Mouse (Mus musculus) hindbrain, embryonic 16.5 days (tissue): Measurements from ENCODE around the gene Aars2. TPM values are rescaled to one million over a fixed set of nuclear protein-coding genes. Genes with fewer than 3 reads are reported as not detected.

Experiments
- ATAC-seq: fragments of 200-750 bp; cut with Nextera tagmentation; 2 replicates; pipeline ENCODE4 v1.8.0; 2017; ENCODE audit warnings: moderate TSS enrichment, moderate library complexity
- H3K27ac ChIP-seq: fragments of 300-500 bp; sonication (generic); 2 replicates; pipeline ENCODE4 v1.5.1; 2014; ENCODE audit warnings: low read depth, mild to moderate bottlenecking, control low read depth, low read length, moderate library complexity
- H3K27me3 ChIP-seq: fragments of 300-500 bp; sonication (generic); replicated peaks from 2 replicates; pipeline ENCODE4 v1.6.1; 2014; ENCODE audit warnings: low read length; ENCODE audit not compliant: control insufficient read depth, insufficient read depth
- H3K36me3 ChIP-seq: fragments of 300-500 bp; sonication (generic); 2 replicates; pipeline ENCODE4 v1.6.1; 2014; ENCODE audit warnings: mild to moderate bottlenecking, low read length, moderate library complexity, mixed read lengths; ENCODE audit not compliant: control insufficient read depth, insufficient read depth
- H3K4me1 ChIP-seq: fragments of 300-500 bp; sonication (generic); 2 replicates; pipeline ENCODE4 v1.6.1; 2014; ENCODE audit warnings: low read depth, low read length; ENCODE audit not compliant: control insufficient read depth, insufficient read depth
- H3K4me2 ChIP-seq: fragments of 300-500 bp; sonication (generic); 2 replicates; pipeline ENCODE4 v1.6.1; 2014; ENCODE audit warnings: mild to moderate bottlenecking, low read length, control low read depth, moderate library complexity
- H3K4me3 ChIP-seq: fragments of 300-500 bp; sonication (generic); 2 replicates; pipeline ENCODE4 v1.5.1; 2014; ENCODE audit warnings: mild to moderate bottlenecking, low read length, control low read depth, moderate library complexity
- H3K9ac ChIP-seq: fragments of 300-500 bp; sonication (generic); 2 replicates; pipeline ENCODE4 v1.6.1; 2014; ENCODE audit warnings: low read depth, mild to moderate bottlenecking, control low read depth, low read length, moderate library complexity
- H3K9me3 ChIP-seq: fragments of 300-500 bp; sonication (generic); 2 replicates; pipeline ENCODE4 v1.6.1; 2014; ENCODE audit warnings: mild to moderate bottlenecking, low read length, moderate library complexity; ENCODE audit not compliant: control insufficient read depth
- WGBS: fragments of 180-500 bp; shearing (Covaris S2); extraction: QIAGEN DNeasy Blood & Tissue Kit; methylation state at CpG from one replicate; pipeline ENCODE4 v1.1.7; 2014; 5-methylcytosine and 5-hydroxymethylcytosine counted together
- polyA plus RNA-seq: library from polyadenylated mRNA; unstranded; fragments of >200 nt; fragmentation: Nextera tagmentation; extraction: Ambion mirVana; gene quantifications from 2 replicates; pipeline ENCODE4 v1.2.1, GENCODE M21; 2015

The Aars2 gene
- polyA plus RNA-seq, 1 experiment from 2014 or later = 20.6 TPM

- Histone ChIP-seq H3K4me2 (peak overlapping the region; percentile 69), H3K27me3 (no peaks in the 10 kb centered on the region), H3K4me1 (peaks cover 10% of the 10 kb centered on the region; the same call in 1 of the 2 replicates), H3K27ac (peak overlapping the region; percentile 62), H3K9me3 (no peaks in the 10 kb centered on the region), H3K9ac (peak overlapping the region; percentile 58), H3K36me3 (no peaks in the 10 kb centered on the region), H3K4me3 (peak overlapping the region; percentile 45)
- peak; percentile 22; the same call in 1 of the 2 replicates for ATAC-seq
- 67% methylated on average over 8 of the region's 8 CpGs for WGBS
These were observed 32.5 kb upstream of the Aars2 start for GRCm38 (mm10) chr17:45474146-45474545.

GRCm38 (mm10) chr17:45474669-45475465, 31.8 kb upstream of the Aars2 start, which contains the start of gene Spats1:
Gene Spats1 (minus strand): TSS chr17:45475415.
- H3K9me3 ChIP-seq = no peaks in the 10 kb centered on the region
- H3K36me3 ChIP-seq = no peaks in the 10 kb centered on the region
- peak; percentile 91 for ATAC-seq
- H3K4me2 ChIP-seq = peak within 1 kb of the TSS; percentile 69
- 4% methylated on average over 30 of the region's 30 CpGs for WGBS
- H3K27ac ChIP-seq = peak within 1 kb of the TSS; percentile 62
- H3K9ac ChIP-seq = peak within 1 kb of the TSS; percentile 58
- H3K27me3 ChIP-seq = no peaks in the 10 kb centered on the region
- peak within 1 kb of the TSS; percentile 45 for H3K4me3 ChIP-seq
- peaks cover 10% of the 10 kb centered on the region; the same call in 1 of the 2 replicates for H3K4me1 ChIP-seq

- 18% methylated on average over 12 of the region's 12 CpGs for WGBS
- no peak overlapping the region for H3K9ac ChIP-seq
- no peak overlapping the region for H3K27ac ChIP-seq
- no peaks in the 10 kb centered on the region for H3K36me3 ChIP-seq
- no peaks in the 10 kb centered on the region for H3K27me3 ChIP-seq
- ATAC-seq = 0 out of 2 replicates have a peak, but pooled peaks have one; percentile 13
- H3K4me2 ChIP-seq = no peak overlapping the region
- no peak overlapping the region for H3K4me3 ChIP-seq
- H3K4me1 ChIP-seq = peaks cover 10% of the 10 kb centered on the region; the same call in 1 of the 2 replicates
- H3K9me3 ChIP-seq = 0 out of 2 replicates have a peak, but pooled peaks cover 3% of the 10 kb centered on the region
These were observed 28.3 kb upstream of the Aars2 start for GRCm38 (mm10) chr17:45478234-45478825.

- no peak overlapping the region for H3K27ac ChIP-seq
- H3K9me3 ChIP-seq = 0 out of 2 replicates have a peak, but pooled peaks cover 3% of the 10 kb centered on the region
- H3K4me3 ChIP-seq = no peak overlapping the region
- WGBS = 43% methylated on average over 2 of the region's 2 CpGs
- no peak overlapping the region for H3K9ac ChIP-seq
- ATAC-seq = no peak
- no peaks in the 10 kb centered on the region for H3K36me3 ChIP-seq
- no peaks in the 10 kb centered on the region for H3K4me1 ChIP-seq
- H3K27me3 ChIP-seq = no peaks in the 10 kb centered on the region
- H3K4me2 ChIP-seq = no peak overlapping the region
These were observed 26.2 kb upstream of the Aars2 start for GRCm38 (mm10) chr17:45480429-45480828.

GRCm38 (mm10) chr17:45485581-45485980, 21.1 kb upstream of the Aars2 start:
- Histone ChIP-seq H3K9me3 (0 out of 2 replicates have a peak, but pooled peaks cover 3% of the 10 kb centered on the region), H3K4me3 (no peak overlapping the region), H3K4me2 (no peak overlapping the region), H3K36me3 (no peaks in the 10 kb centered on the region), H3K27ac (no peak overlapping the region), H3K4me1 (no peaks in the 10 kb centered on the region), H3K9ac (no peak overlapping the region), H3K27me3 (no peaks in the 10 kb centered on the region)
- no peak for ATAC-seq
- WGBS = 90% methylated on average over 7 of the region's 7 CpGs

- Histone ChIP-seq H3K27me3 (no peaks in the 10 kb centered on the region; the same call in 1 of the 2 replicates), H3K4me1 (no peaks in the 10 kb centered on the region), H3K9me3 (no peaks in the 10 kb centered on the region), H3K36me3 (no peaks in the 10 kb centered on the region), H3K4me2 (no peak overlapping the region), H3K4me3 (no peak overlapping the region), H3K27ac (no peak overlapping the region), H3K9ac (no peak overlapping the region)
- WGBS = 16% methylated on average over 5 of the region's 5 CpGs
- no peak for ATAC-seq
These were observed 19.4 kb upstream of the Aars2 start for GRCm38 (mm10) chr17:45487216-45487615.

GRCm38 (mm10) chr17:45488321-45489254, 18.1 kb upstream of the Aars2 start:
- Histone ChIP-seq H3K4me2 (no peak overlapping the region), H3K4me3 (no peak overlapping the region), H3K27me3 (no peaks in the 10 kb centered on the region; the same call in 1 of the 2 replicates), H3K4me1 (no peaks in the 10 kb centered on the region), H3K36me3 (no peaks in the 10 kb centered on the region), H3K27ac (no peak overlapping the region), H3K9ac (no peak overlapping the region), H3K9me3 (no peaks in the 10 kb centered on the region)
- WGBS = 90% methylated on average over 23 of the region's 23 CpGs
- ATAC-seq = no peak

- Histone ChIP-seq H3K9ac (no peak overlapping the region), H3K36me3 (no peaks in the 10 kb centered on the region), H3K9me3 (no peaks in the 10 kb centered on the region), H3K4me3 (no peak overlapping the region), H3K4me1 (no peaks in the 10 kb centered on the region), H3K27me3 (no peaks in the 10 kb centered on the region; the same call in 1 of the 2 replicates), H3K4me2 (no peak overlapping the region), H3K27ac (no peak overlapping the region)
- WGBS = 90% methylated on average over 6 of the region's 6 CpGs
- no peak for ATAC-seq
These were observed 16.9 kb upstream of the Aars2 start for GRCm38 (mm10) chr17:45489736-45490135.
